In genomic region chr3:123115770-123116527, GRCm38 (mm10) we compare ENCODE assay signal across 8 mouse cellular contexts.
DNase-seq lines count a peak whose midpoint lies in the region; ATAC-seq lines count a peak whose summit lies in the region.

No protein-coding gene starts in this region.

- intact Hi-C loops in left cerebral cortex, postnatal 36 days (cut with DNase I), result no loop called here

- H3K4me3 ChIP-seq in intestine, embryonic 16.5 days (ENCODE audit: low read length), result peak overlapping the region; percentile 19

- H3K27me3 ChIP-seq in intestine, embryonic 16.5 days (replicated peaks; ENCODE audit: control insufficient read depth, insufficient read depth, low read length), result no peaks in the 10 kb centered on the region

- H3K4me1 ChIP-seq in intestine, embryonic 16.5 days (ENCODE audit: control insufficient read depth, insufficient read depth, low read length), result peaks cover 7% of the 10 kb centered on the region; the same call in 1 of the 2 replicates

- peak overlapping the region; percentile 34; the same call in 1 of the 2 replicates for H3K9ac ChIP-seq in intestine, embryonic 16.5 days (ENCODE audit: low read depth, low read length)

- 28% methylated on average over 15 of the region's 15 CpGs for WGBS in intestine, embryonic 16.5 days

- 0 out of 2 replicates have a peak, but pooled peaks cover 4% of the 10 kb centered on the region for H3K36me3 ChIP-seq in intestine, embryonic 16.5 days (ENCODE audit: control insufficient read depth, insufficient read depth, low read length)

- peak overlapping the region; percentile 15; the same call in 1 of the 2 replicates for H3K27ac ChIP-seq in intestine, embryonic 16.5 days (ENCODE audit: low read length)

- H3K4me2 ChIP-seq in intestine, embryonic 16.5 days (ENCODE audit: low read depth, low read length), result peak overlapping the region; percentile 45

- H3K9me3 ChIP-seq in intestine, embryonic 16.5 days (ENCODE audit: control insufficient read depth, low read length), result no peaks in the 10 kb centered on the region

- DNase-seq in left cerebral cortex, adult 18-20 months (ENCODE audit: low spot score in 2 of 2), result peak; percentile 14 to 40
- no peak for DNase-seq in left cerebral cortex, postnatal 36 days (ENCODE audit: low spot score in 2 of 2)
- DNase-seq in adrenal gland, postnatal 36 days, result peak; percentile 45 to 55
- peak; percentile 71 to 85 for DNase-seq in gastrocnemius, adult 8-10 months (ENCODE audit: low spot score in 2 of 2)
- peak; percentile 35 for DNase-seq in mesoderm, embryonic 11.5 days (ENCODE audit: low read depth, low spot score)
- no peak for DNase-seq in layer of hippocampus, postnatal 14 days (ENCODE audit: low spot score in 2 of 2)
- DNase-seq in thymus, adult 18-20 months, result no peak

- ATAC-seq in intestine, embryonic 16.5 days, result peak; percentile 65

Comparison
In these comparisons a context has a peak if more than half of its experiments do, and no peak if none do; other contexts are left out.
1. DNase-seq: peak in left cerebral cortex, adult 18-20 months (2 of 2), adrenal gland, postnatal 36 days (2 of 2), gastrocnemius, adult 8-10 months (2 of 2) and mesoderm, embryonic 11.5 days (single experiment); none in left cerebral cortex, postnatal 36 days (0 of 2), layer of hippocampus, postnatal 14 days (0 of 2) and thymus, adult 18-20 months (0 of 2).